Mouse (Mus musculus) erythroblast, embryonic 14.5 days (primary cell): ENCODE measurements around the gene Ociad1.

Experiments
- GATA1 ChIP-seq: IDR thresholded peaks from 2 replicates; pipeline ENCODE4 v1.6.1; 2012; ENCODE audit warnings: low read length, inconsistent platforms, mixed read lengths
- TAL1 ChIP-seq: IDR thresholded peaks from 3 replicates; pipeline ENCODE4 v1.6.1; 2012; ENCODE audit warnings: low read length, inconsistent platforms, mixed read lengths

DNA sequence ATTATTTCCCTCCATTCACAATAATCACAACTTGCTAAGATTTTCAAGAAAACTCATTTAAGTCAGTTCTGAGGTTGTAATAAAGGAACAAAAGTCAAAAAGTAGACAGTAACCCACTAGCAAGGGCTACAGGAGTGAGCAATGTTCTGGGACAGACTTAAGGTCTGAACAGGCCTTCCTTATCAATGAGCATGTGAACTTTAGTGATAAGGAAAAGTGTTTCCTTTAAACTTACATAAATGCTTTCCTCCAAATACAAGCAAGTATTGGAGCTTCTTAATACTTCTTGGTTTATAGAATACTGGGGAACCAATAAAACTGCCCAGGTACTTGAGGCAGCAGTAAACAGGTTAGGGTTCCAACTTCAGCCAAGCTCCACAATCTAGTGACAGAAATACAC is 39.8 kb upstream of the Ociad1 start:
- TF ChIP-seq GATA1 = peak; percentile 46; the same call in 1 of the 2 replicates
- no peak for TF ChIP-seq TAL1
